Mouse (Mus musculus): Measurements from ENCODE around the gene Frmd8. TPM values are rescaled to one million over a fixed set of nuclear protein-coding genes. Genes with fewer than 3 reads are reported as not detected.

Frmd8 gene
- polyA plus RNA-seq, 1 experiment from 2014 or later = 13.9 TPM

DNA sequence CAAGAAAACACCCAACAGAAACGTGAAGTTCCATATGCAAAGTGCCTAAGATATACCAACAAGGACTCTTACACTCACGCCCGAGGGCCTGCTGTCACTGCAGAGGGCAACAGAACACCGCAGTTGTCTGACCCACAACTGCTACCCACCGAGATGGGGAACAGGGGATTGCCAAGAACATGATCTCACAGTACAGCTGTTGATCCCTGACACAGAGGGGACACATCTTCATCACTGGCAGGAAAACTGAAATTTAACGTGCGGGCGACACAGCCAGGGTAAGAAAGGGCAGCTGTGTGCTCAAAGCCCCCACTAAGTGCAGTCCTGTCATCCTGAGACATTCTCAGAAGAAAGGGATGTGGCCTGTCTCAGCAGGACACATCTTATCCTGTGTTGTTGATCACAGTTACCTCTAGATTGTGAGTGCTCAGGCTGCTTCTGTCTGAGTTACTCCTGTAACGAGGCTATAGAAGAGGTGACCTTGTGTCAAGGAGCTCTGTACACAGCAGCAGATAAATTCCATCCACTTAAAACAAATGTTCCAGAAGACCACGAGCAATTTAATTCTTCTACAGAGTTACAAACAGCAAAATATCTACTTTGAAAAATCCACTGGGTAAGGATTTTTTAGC, 38.0 kb downstream of the Frmd8 start:
- Histone ChIP-seq H3K4me3 (replicated peaks) (no peak overlapping the region), H3K4me2 (no peak overlapping the region), H3K27ac (no peak overlapping the region), H3K36me3 (no peaks in the 10 kb centered on the region), H3K9me3 (replicated peaks) (no peaks in the 10 kb centered on the region), H3K27me3 (no peaks in the 10 kb centered on the region), H3K9ac (no peak overlapping the region), H3K4me1 (replicated peaks) (peaks cover 64% of the 10 kb centered on the region)
- 68% methylated on average over 10 of the region's 10 CpGs for WGBS (ENCODE audit: insufficient replicate concordance)
- DNase-seq (no peak), ATAC-seq (ENCODE audit: low read depth) (no peak)

DNA sequence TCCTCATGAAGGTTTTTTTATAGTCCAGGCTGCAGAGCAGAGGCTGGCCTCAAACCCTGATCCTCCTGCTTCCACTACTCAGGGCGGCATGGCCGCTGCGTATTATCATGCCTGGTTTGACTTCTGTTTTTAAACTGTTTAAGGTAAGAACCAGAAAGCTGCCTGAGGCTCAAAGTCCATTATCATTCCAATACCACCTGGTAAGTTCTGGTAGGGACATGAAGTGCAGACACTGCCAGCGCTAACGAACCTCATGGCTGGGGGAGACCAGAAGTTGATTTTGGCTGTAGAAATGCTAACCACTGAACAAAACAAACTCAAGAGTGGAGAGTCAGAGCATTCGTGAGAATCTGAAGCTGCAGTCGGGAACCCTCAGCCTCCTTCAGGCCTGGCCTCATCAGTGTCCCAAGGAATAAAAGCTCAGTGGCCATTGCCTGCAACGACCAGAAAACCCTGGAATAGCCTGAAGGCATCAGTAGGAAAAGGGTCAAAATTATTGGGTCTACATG, 39.1 kb downstream of the Frmd8 start:
- ATAC-seq (ENCODE audit: low read depth) (no peak), DNase-seq (no peak)
- peaks cover 62% of the 10 kb centered on the region for H3K4me1 ChIP-seq (replicated peaks)
- H3K9me3 ChIP-seq (replicated peaks) = no peaks in the 10 kb centered on the region
- no peaks in the 10 kb centered on the region for H3K27me3 ChIP-seq
- H3K9ac ChIP-seq = peak overlapping the region; percentile 18; the same call in 1 of the 2 replicates
- no peak overlapping the region for H3K4me2 ChIP-seq
- whole genome bisulfite sequencing (ENCODE audit: insufficient replicate concordance) = 72% methylated on average over 8 of the region's 8 CpGs
- H3K36me3 ChIP-seq = no peaks in the 10 kb centered on the region
- no peak overlapping the region for H3K27ac ChIP-seq
- no peak overlapping the region for H3K4me3 ChIP-seq (replicated peaks)

DNA sequence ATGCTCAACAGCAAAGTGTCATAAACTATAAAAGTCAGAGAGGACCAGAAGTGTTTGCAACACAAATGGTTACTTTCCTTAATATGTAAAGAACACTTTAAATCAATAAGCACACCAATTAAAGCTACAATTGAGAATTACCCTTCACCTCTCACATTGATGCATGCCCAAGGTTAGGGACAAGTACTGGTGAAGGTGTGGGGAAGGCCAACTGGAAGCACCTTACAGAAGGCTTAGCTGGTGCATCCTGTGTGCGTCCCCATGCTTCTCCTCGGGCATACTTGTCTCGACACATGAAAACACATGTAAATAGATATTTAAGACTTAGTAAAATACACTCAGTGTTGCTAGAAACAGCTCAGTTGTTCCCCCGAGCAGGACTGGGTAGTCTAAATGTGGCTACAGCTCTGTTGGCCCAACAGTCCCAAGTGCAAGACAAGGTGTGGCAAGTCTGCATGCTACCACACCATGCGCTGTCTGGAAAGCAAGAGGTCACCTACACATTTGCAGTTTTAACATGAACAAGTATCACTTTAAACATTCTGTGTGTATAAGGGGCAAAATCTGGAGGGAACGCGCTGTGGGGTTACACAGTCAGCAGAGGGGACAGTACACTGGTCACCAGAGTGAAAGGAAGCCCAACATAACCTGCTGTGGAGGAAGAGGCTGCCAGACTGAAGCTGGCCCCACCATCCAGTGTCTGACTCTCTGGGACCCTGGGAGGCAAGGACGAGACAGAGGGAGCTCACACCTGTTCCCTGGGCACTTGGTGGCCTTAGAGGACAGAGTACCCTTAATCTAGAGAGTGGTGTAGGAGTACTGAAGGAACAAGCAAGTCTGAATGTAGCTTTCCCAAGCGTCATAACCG, 39.8 kb downstream of the Frmd8 start:
- DNase-seq (no peak), ATAC-seq (ENCODE audit: low read depth) (no peak)
- Histone ChIP-seq H3K36me3 (no peaks in the 10 kb centered on the region), H3K4me2 (no peak overlapping the region), H3K27me3 (no peaks in the 10 kb centered on the region), H3K27ac (no peak overlapping the region), H3K9ac (peak overlapping the region; percentile 18; the same call in 1 of the 2 replicates), H3K4me3 (replicated peaks) (no peak overlapping the region), H3K4me1 (replicated peaks) (peaks cover 60% of the 10 kb centered on the region), H3K9me3 (replicated peaks) (no peaks in the 10 kb centered on the region)
- 78% methylated on average over 10 of the region's 10 CpGs for WGBS (ENCODE audit: insufficient replicate concordance)

DNA sequence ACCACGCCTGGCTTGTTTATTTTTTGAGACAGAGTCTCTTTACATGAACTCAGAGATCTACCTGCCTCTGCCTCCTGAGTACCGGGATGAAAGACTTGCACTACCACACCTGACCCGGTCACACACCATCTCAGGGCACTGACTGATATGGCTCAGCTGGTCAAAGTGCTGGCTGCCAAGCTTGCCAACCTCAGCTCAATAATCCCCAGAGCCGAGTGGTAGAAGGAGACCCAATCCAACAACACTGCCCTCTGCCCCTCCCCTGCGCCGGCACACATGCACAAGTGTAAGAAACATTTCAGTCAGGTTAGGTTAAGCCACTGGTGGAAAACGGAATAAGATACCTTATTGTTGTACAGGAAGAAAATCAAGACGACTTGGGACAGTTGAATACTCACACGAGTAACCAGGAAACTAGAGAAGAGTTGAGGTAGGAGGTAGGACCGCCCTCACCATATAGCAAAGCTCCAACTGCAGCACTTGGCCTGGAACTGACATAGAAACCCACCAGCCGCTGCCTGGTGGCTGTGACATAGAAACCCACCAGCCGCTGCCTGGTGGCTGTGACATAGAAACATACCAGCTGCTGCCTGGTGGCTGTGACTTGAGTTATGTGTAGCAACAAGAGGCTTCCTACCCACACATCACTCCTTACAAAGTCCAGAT, 40.7 kb downstream of the Frmd8 start:
- Histone ChIP-seq H3K4me2 (no peak overlapping the region), H3K9ac (no peak overlapping the region), H3K4me3 (replicated peaks) (no peak overlapping the region), H3K27ac (peak overlapping the region; percentile 67), H3K9me3 (replicated peaks) (no peaks in the 10 kb centered on the region), H3K36me3 (no peaks in the 10 kb centered on the region), H3K4me1 (replicated peaks) (peaks cover 51% of the 10 kb centered on the region), H3K27me3 (no peaks in the 10 kb centered on the region)
- DNase-seq (no peak), ATAC-seq (ENCODE audit: low read depth) (no peak)
- WGBS (ENCODE audit: insufficient replicate concordance) = 74% methylated on average over 12 of the region's 12 CpGs

DNA sequence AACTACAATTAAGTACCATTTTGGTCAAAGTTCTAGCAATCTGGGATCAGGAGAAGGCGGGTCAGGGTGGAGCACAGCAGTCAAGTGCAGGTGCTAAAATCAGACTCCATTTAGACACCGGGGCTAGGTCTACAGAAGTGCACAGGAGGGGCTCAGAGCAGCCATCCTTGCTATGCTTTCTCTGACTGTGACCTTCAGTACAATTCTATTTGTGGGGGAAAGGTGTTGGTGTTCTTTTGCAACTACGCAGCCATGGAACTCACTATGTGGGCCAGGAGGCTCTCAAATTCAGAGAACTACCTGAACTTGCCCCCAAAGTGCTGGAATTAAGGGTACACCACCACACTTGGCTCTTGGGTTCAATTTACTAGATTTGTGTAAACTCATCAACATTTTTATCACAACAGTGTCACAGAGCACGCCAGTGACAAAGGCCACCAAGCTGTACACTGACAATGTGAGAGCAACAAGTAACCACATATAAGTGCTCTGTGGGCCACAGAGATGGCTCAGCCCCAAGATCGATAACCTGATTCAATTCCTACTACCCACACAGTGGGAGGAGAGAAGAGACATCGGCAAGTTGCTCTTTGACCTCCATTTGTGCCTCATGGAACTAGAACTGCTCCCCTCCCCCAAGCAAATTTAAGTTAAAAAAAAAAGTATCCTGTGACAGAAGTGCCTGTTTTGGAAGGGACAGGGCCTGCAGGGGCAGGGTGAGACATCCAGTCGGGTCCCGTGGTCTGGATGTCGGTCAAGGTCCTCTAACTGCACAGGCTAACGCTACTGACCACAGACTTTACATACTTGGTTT, 41.6 kb downstream of the Frmd8 start:
- peak; percentile 59 for ATAC-seq (ENCODE audit: low read depth)

DNA sequence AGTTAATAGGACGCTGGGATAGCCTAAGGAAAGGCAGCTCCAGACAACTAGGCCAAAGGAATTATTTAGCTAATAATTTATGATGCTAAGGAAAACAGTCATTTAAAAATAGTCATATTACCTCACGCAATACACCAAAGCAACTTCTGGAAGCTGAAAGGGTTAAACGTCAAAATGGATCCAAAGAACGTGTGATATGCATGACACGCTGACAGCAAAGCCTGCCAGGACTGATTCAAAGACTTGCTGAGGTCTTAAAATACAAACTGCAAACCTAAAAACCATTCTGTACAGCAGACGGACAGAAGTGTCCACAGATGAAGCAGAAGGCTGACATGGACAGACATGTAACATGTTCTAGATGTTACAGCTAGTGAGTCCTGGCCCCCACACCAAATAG, 42.7 kb downstream of the Frmd8 start:
- Histone ChIP-seq H3K4me2 (no peak overlapping the region), H3K27ac (no peak overlapping the region), H3K9me3 (replicated peaks) (no peaks in the 10 kb centered on the region), H3K4me1 (replicated peaks) (peaks cover 46% of the 10 kb centered on the region), H3K27me3 (no peaks in the 10 kb centered on the region), H3K9ac (no peak overlapping the region), H3K36me3 (peaks cover 2% of the 10 kb centered on the region; the same call in 1 of the 2 replicates), H3K4me3 (replicated peaks) (no peak overlapping the region)
- WGBS (ENCODE audit: insufficient replicate concordance) = 58% methylated on average over 6 of the region's 6 CpGs
- DNase-seq (no peak), ATAC-seq (ENCODE audit: low read depth) (no peak)

More for the DNA sequence above, 41.6 kb downstream of the Frmd8 start:
- Histone ChIP-seq H3K4me1 (replicated peaks) (peaks cover 47% of the 10 kb centered on the region), H3K4me3 (replicated peaks) (no peak overlapping the region), H3K36me3 (no peaks in the 10 kb centered on the region), H3K9ac (no peak overlapping the region), H3K9me3 (replicated peaks) (no peaks in the 10 kb centered on the region), H3K27me3 (no peaks in the 10 kb centered on the region), H3K4me2 (no peak overlapping the region), H3K27ac (peak overlapping the region; percentile 67)
- WGBS (ENCODE audit: insufficient replicate concordance) = 66% methylated on average over 10 of the region's 10 CpGs
- DNase-seq = no peak

DNA sequence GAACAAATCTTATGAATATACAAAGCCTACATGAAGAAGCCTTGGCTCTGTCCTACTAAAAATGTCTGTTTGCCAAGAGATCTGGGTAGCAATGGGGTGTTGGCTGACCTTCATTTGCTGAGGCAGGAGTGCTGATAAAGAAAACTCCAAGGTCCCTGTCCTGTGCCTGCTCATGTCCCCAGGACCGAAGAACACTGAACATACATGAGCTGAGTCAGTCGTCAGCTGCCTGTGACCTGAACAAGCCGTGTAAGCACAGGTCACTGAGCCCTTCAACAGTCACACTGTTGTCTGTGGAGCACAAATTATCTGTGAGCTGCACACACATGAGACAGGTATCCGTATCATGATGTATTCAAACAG, 43.1 kb downstream of the Frmd8 start:
- ATAC-seq (ENCODE audit: low read depth) (no peak), DNase-seq (no peak)
- WGBS (ENCODE audit: insufficient replicate concordance) = 71% methylated on average over 4 of the region's 4 CpGs
- Histone ChIP-seq H3K4me2 (no peak overlapping the region), H3K27ac (peak overlapping the region; percentile 34; the same call in 1 of the 2 replicates), H3K9ac (no peak overlapping the region), H3K9me3 (replicated peaks) (no peaks in the 10 kb centered on the region), H3K36me3 (peaks cover 3% of the 10 kb centered on the region; the same call in 1 of the 2 replicates), H3K4me3 (replicated peaks) (no peak overlapping the region), H3K4me1 (replicated peaks) (peaks cover 47% of the 10 kb centered on the region), H3K27me3 (no peaks in the 10 kb centered on the region)

DNA sequence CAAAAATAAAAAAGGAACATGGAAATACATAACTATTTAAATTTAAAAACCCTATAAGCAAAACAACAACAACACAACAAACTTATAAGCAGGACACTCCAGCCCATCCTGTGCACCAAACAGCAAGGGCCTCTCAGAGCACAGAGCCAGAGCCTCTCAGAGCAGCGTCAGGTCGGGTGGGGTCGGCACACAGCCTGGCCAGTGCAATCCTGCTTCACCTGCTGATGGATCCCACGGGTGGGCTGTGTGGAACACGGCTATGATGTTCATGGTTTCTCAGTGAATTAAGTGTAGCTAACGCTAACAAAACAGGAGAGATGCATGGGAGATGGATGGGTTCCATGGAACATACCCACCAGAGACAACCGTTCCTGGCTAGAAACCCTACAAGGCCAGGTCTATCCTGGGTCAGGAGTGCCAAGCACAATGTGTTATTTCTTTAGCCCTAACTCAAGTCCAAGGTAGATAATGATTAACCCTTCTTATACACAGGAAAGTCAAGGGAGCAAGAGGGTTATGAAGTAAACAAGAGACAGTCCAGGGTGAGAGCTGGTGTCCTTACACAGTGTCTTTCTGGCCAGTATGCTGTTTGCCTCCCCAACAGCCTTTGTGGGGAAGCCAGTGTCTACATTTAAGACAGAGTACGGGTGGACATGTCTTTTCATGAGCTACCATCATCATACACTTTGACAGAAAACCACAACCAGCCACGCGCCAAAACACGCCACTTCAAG, 43.7 kb downstream of the Frmd8 start:
- ATAC-seq (ENCODE audit: low read depth) (no peak), DNase-seq (no peak)
- Histone ChIP-seq H3K36me3 (peaks cover 3% of the 10 kb centered on the region; the same call in 1 of the 2 replicates), H3K9me3 (replicated peaks) (no peaks in the 10 kb centered on the region), H3K9ac (no peak overlapping the region), H3K4me2 (no peak overlapping the region), H3K4me1 (replicated peaks) (peaks cover 51% of the 10 kb centered on the region), H3K27me3 (no peaks in the 10 kb centered on the region), H3K27ac (peak overlapping the region; percentile 34; the same call in 1 of the 2 replicates), H3K4me3 (replicated peaks) (no peak overlapping the region)
- 73% methylated on average over 11 of the region's 11 CpGs for WGBS (ENCODE audit: insufficient replicate concordance)

DNA sequence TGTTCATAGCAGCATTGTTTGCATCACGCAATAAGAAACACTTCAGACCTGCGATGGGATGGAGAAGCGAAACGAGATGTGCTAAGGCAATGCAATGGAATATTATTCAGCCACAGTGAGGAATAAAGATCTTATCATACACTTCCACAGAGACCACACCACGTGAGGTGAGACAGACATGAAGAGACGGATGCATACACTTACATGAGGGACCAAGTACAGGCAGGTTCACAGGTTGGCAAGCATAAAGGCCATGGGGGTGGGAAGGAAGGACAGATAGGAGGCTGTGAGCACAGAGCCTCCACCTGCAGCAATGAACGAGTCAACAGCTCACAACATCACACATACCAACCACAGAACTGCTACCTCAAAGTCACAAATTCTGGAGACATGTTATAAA, 44.3 kb downstream of the Frmd8 start:
- no peak overlapping the region for H3K4me3 ChIP-seq (replicated peaks)
- no peak overlapping the region for H3K4me2 ChIP-seq
- H3K27me3 ChIP-seq = no peaks in the 10 kb centered on the region
- H3K36me3 ChIP-seq = peaks cover 3% of the 10 kb centered on the region; the same call in 1 of the 2 replicates
- ATAC-seq (ENCODE audit: low read depth) (no peak), DNase-seq (no peak)
- no peak overlapping the region for H3K9ac ChIP-seq
- 76% methylated on average over 7 of the region's 7 CpGs for WGBS (ENCODE audit: insufficient replicate concordance)
- H3K4me1 ChIP-seq (replicated peaks) = peaks cover 48% of the 10 kb centered on the region
- H3K9me3 ChIP-seq (replicated peaks) = no peaks in the 10 kb centered on the region
- no peak overlapping the region for H3K27ac ChIP-seq

DNA sequence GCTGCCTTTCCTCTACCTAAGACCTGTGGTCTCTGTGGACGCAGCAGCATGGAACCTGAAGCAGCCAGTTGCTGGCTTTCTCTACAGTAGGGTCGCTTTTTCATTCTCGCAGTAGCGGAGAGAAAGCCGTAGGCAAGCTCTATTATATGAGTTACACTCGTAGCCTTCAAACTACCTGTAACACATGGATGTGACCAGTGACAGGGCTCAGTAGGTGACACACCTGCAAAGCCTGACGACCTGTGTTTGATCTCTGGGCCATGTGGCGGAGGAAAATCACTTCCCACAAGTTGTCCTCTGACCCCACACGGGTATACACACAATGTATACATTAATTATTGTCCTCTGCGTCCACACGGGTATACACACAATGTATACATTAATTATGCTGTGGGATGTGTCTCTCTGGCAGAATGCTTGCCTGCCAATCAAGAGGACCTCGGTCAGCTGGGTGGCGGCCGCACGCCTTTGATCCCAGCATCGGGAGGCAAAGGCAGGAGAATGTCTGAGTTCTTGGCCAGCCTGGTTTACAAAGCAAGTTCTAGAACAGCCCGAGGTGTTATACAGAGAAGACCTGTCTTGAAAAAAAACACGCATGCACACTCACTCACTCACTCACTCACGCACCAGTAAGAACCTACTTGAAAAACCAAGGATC, 45.0 kb downstream of the Frmd8 start:
- H3K4me2 ChIP-seq = no peak overlapping the region

More for the DNA sequence above, 45.0 kb downstream of the Frmd8 start:
- no peak overlapping the region for H3K9ac ChIP-seq
- DNase-seq (no peak), ATAC-seq (ENCODE audit: low read depth) (no peak)
- no peaks in the 10 kb centered on the region for H3K27me3 ChIP-seq
- no peaks in the 10 kb centered on the region for H3K9me3 ChIP-seq (replicated peaks)
- 82% methylated on average over 19 of the region's 19 CpGs for WGBS (ENCODE audit: insufficient replicate concordance)
- peaks cover 45% of the 10 kb centered on the region for H3K4me1 ChIP-seq (replicated peaks)
- peaks cover 3% of the 10 kb centered on the region; the same call in 1 of the 2 replicates for H3K36me3 ChIP-seq
- H3K4me3 ChIP-seq (replicated peaks) = no peak overlapping the region
- no peak overlapping the region for H3K27ac ChIP-seq
